Mouse (Mus musculus) brain, embryonic 14.5 days (tissue): Measurements from ENCODE around the gene Mast4.

Experiments
- CTCF ChIP-seq: fragments of 200-500 bp; IDR thresholded peaks from 2 replicates; pipeline ENCODE4 v1.5.1; 2012; ENCODE audit warnings: inconsistent platforms, mild to moderate bottlenecking, moderate library complexity, borderline replicate concordance; ENCODE audit not compliant: insufficient read depth, insufficient read length; ENCODE audit errors: extremely low read depth
- POLR2A ChIP-seq: fragments of 200-500 bp; IDR thresholded peaks from 2 replicates; pipeline ENCODE4 v1.6.1; 2012; ENCODE audit warnings: mild to moderate bottlenecking, inconsistent platforms, borderline replicate concordance; ENCODE audit not compliant: poor library complexity, insufficient read depth, insufficient read length, severe bottlenecking; ENCODE audit errors: extremely low read depth

GRCm38 (mm10) chr13:102758021-102758420, 576.3 kb downstream of the Mast4 start:
- TF ChIP-seq CTCF: no peak
- no peak for TF ChIP-seq POLR2A
